Mouse (Mus musculus) stomach, postnatal 0 days (tissue): ENCODE data around the gene Gm9913. TPM values are rescaled to one million over a fixed set of nuclear protein-coding genes. Genes with fewer than 3 reads are reported as not detected.

Experiments
- ATAC-seq: fragments of 200-750 bp; cut with Nextera tagmentation; 2 replicates; pipeline ENCODE4 v1.8.0; 2017; ENCODE audit not compliant: low FRiP score, low TSS enrichment
- DNase-seq: peaks from one replicate; pipeline ENCODE4 v3.0.0-alpha.2; 2016; ENCODE audit warnings: low spot score
- H3K27ac ChIP-seq: fragments of 300-500 bp; sonication (generic); replicated peaks from 2 replicates; pipeline ENCODE4 v1.5.1; 2014; ENCODE audit warnings: mild to moderate bottlenecking, control low read depth
- H3K27me3 ChIP-seq: fragments of 300-500 bp; sonication (generic); 2 replicates; pipeline ENCODE4 v1.6.1; 2014; ENCODE audit warnings: low read length; ENCODE audit not compliant: control insufficient read depth, insufficient read depth
- H3K36me3 ChIP-seq: fragments of 300-500 bp; sonication (generic); 2 replicates; pipeline ENCODE4 v1.6.1; 2014; ENCODE audit warnings: low read length, mixed read lengths; ENCODE audit not compliant: control insufficient read depth, insufficient read depth
- H3K4me1 ChIP-seq: fragments of 300-500 bp; sonication (generic); replicated peaks from 2 replicates; pipeline ENCODE4 v1.6.1; 2014; ENCODE audit warnings: antibody characterized with exemption; ENCODE audit not compliant: control insufficient read depth, insufficient read depth
- H3K4me2 ChIP-seq: fragments of 300-500 bp; sonication (generic); replicated peaks from 2 replicates; pipeline ENCODE4 v1.6.1; 2014; ENCODE audit warnings: low read depth, mild to moderate bottlenecking, control low read depth, moderate library complexity
- H3K4me3 ChIP-seq: fragments of 300-500 bp; sonication (generic); 2 replicates; pipeline ENCODE4 v1.5.1; 2014; ENCODE audit warnings: low read depth, low read length, control low read depth
- H3K9ac ChIP-seq: fragments of 300-500 bp; sonication (generic); 2 replicates; pipeline ENCODE4 v1.6.1; 2014; ENCODE audit warnings: mild to moderate bottlenecking, low read length, control low read depth, mixed read lengths
- H3K9me3 ChIP-seq: fragments of 300-500 bp; sonication (generic); 2 replicates; pipeline ENCODE4 v1.6.1; 2016; ENCODE audit warnings: low read length; ENCODE audit not compliant: control insufficient read depth
- CTCF ChIP-seq: IDR thresholded peaks from 2 replicates; pipeline ENCODE4 v1.5.1; 2016; ENCODE audit warnings: antibody characterized with exemption, low read depth, mild to moderate bottlenecking, moderate library complexity
- EP300 ChIP-seq: optimal IDR thresholded peaks from 2 replicates; pipeline ENCODE3; 2016; ENCODE audit warnings: antibody characterized with exemption
- WGBS: fragments of 180-500 bp; shearing (Covaris S2); extraction: QIAGEN DNeasy Blood & Tissue Kit; methylation state at CpG from one replicate; pipeline ENCODE4 v1.1.7; 2014; 5-methylcytosine and 5-hydroxymethylcytosine counted together
- polyA plus RNA-seq: library from polyadenylated mRNA; unstranded; fragments of >200 nt; fragmentation: Nextera tagmentation; extraction: Ambion mirVana; gene quantifications from 2 replicates; pipeline ENCODE4 v1.2.1, GENCODE M21; 2015

Gm9913 gene
- polyA plus RNA-seq, 1 experiment from 2014 or later, result 0.33 TPM

DNA sequence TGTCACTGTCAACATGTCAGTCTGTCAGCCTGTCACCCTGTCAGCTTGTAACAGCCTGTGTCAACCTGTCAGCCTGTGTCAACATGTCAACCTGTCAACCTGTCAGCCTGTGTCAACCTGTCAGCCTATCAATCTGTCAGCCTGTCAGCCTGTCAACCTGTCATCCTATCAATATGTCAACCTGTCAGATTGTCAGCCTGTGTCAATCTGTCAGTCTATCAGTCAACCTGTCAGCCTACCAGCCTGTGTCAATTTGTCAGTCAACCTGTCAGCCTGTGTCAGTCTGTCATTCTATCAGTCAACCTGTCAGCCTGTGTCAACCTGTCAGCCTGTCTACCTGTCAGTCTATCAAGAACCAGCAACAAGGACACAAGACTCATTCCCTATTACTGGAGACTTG is 3.4 kb upstream of the Gm9913 start:
- Histone ChIP-seq H3K4me1 (no peaks in the 10 kb centered on the region; the same call in 1 of the 2 replicates), H3K36me3 (no peaks in the 10 kb centered on the region; the same call in 1 of the 2 replicates), H3K27me3 (no peaks in the 10 kb centered on the region; the same call in 1 of the 2 replicates), H3K9ac (no peak overlapping the region), H3K9me3 (no peaks in the 10 kb centered on the region), H3K27ac (no peak overlapping the region), H3K4me2 (no peak overlapping the region), H3K4me3 (no peak overlapping the region)
- no peak for TF ChIP-seq CTCF
- TF ChIP-seq EP300, result no peak
- DNase-seq (no peak), ATAC-seq (no peak)

- ATAC-seq (peak; percentile 68), DNase-seq (peak; percentile 48)
These were observed 942 bp downstream of the Gm9913 start for GRCm38 (mm10) chr2:125505746-125506315.

GRCm38 (mm10) chr2:125506316-125507054 is 1.6 kb downstream of the Gm9913 start:
- no peaks in the 10 kb centered on the region; the same call in 1 of the 2 replicates for H3K4me1 ChIP-seq
- TF ChIP-seq CTCF (0 out of 2 replicates have a peak, but pooled peaks have one; percentile 0), EP300 (peak; percentile 75)
- DNase-seq (peak; percentile 54), ATAC-seq (peak; percentile 89)
- H3K4me3 ChIP-seq, result peak overlapping the region; percentile 65
- peak overlapping the region; percentile 69 for H3K4me2 ChIP-seq
- no peaks in the 10 kb centered on the region for H3K9me3 ChIP-seq
- H3K9ac ChIP-seq, result peak overlapping the region; percentile 79
- 1% methylated on average over 37 of the region's 37 CpGs for WGBS
- peak overlapping the region; percentile 93 for H3K27ac ChIP-seq
- H3K36me3 ChIP-seq, result no peaks in the 10 kb centered on the region; the same call in 1 of the 2 replicates
- H3K27me3 ChIP-seq, result no peaks in the 10 kb centered on the region; the same call in 1 of the 2 replicates

More at GRCm38 (mm10) chr2:125505746-125506315, 942 bp downstream of the Gm9913 start:
- peak overlapping the region; percentile 65 for H3K4me3 ChIP-seq
- H3K9me3 ChIP-seq, result no peaks in the 10 kb centered on the region
- H3K27ac ChIP-seq, result peak overlapping the region; percentile 93
- under 1% methylated on average over 47 of the region's 48 CpGs for WGBS
- H3K36me3 ChIP-seq, result no peaks in the 10 kb centered on the region; the same call in 1 of the 2 replicates
- peak overlapping the region; percentile 69 for H3K4me2 ChIP-seq
- H3K9ac ChIP-seq, result peak overlapping the region; percentile 79
- no peaks in the 10 kb centered on the region; the same call in 1 of the 2 replicates for H3K4me1 ChIP-seq
- TF ChIP-seq EP300 (no peak), CTCF (peak; percentile 24; the same call in 1 of the 2 replicates)
- H3K27me3 ChIP-seq, result no peaks in the 10 kb centered on the region; the same call in 1 of the 2 replicates

DNA sequence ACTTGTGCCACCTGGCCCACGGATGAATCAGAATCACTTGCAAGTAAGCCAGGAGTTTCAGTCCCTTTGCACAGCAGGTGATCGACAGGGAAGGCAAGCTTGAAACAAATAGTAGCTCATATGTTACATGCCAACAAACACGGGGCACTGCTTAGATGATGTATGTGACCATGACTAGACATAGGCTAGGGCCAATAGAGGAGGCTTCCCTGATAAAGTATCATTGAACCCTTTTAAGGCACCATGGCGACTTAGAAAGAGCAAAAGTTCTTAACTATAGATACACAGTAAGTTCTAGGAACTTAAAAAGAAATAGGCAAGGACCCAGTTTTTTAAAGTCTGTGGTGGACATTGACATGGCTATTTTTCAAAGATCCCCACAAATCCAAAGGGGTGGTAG is 3.0 kb downstream of the Gm9913 start, which contains the start of gene Fbn1:
Gene Fbn1, minus strand, starts transcription at position 101 of the 400 bp plus-strand sequence.
- H3K36me3 ChIP-seq, result no peaks in the 10 kb centered on the region
- H3K4me3 ChIP-seq, result peak within 1 kb of the TSS; percentile 65
- 81% methylated on average over 4 of the region's 4 CpGs for WGBS
- TF ChIP-seq EP300, result no peak
- no peak for TF ChIP-seq CTCF
- peak within 1 kb of the TSS; percentile 79 for H3K9ac ChIP-seq
- peak within 1 kb of the TSS; percentile 69 for H3K4me2 ChIP-seq
- no peaks in the 10 kb centered on the region for H3K4me1 ChIP-seq
- peak within 1 kb of the TSS; percentile 93 for H3K27ac ChIP-seq
- no peak for DNase-seq
- ATAC-seq, result no peak
- no peaks in the 10 kb centered on the region for H3K9me3 ChIP-seq
- H3K27me3 ChIP-seq, result no peaks in the 10 kb centered on the region; the same call in 1 of the 2 replicates

DNA sequence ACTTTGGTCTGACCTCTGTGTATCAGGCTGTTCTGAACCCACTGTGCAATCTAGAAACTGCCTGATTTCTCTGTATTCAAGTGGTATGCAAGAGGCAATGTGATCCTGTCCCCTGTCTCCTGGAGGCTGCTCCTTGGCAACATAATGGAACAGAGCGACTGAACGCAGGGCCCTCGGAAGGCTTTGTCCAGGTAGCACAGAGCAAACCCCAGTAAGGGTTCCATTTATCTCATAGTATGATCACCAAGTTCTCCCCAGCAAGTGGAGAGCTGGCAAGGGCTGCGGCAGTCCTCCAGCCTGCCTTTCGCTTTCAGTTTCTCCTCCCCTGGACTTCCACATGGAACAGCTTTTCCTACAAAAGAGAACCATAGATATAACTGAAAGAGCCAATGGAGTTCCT is 3.5 kb downstream of the Gm9913 start:
- H3K9me3 ChIP-seq, result no peaks in the 10 kb centered on the region
- no peak for TF ChIP-seq EP300
- TF ChIP-seq CTCF, result no peak
- 91% methylated on average over 5 of the region's 5 CpGs for WGBS

DNA sequence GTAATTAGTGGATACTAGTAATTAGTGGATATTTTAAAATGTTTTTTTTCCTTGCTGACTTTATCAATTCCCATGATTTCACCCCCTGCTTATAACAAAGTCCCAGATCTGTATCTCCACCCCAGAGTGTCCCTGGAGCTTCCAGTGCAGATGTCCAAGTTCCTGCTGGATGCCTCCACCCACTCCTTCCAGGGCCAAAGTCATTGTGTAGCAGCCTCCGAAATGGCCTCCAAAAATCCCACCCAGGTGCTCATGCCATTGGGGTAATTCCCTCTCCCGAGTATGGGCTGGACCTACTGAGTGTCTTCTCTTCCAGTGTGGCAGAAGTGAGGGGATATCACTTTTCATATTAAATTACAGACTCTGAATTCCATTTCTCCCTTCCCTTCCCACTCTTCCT is 5.9 kb downstream of the Gm9913 start:
- Histone ChIP-seq H3K4me2 (no peak overlapping the region), H3K4me3 (no peak overlapping the region), H3K9me3 (no peaks in the 10 kb centered on the region), H3K27ac (no peak overlapping the region), H3K9ac (no peak overlapping the region), H3K4me1 (no peaks in the 10 kb centered on the region), H3K36me3 (no peaks in the 10 kb centered on the region), H3K27me3 (no peaks in the 10 kb centered on the region)
- 73% methylated on average over 2 of the region's 2 CpGs for WGBS
- TF ChIP-seq EP300, result no peak
- TF ChIP-seq CTCF, result no peak
- no peak for DNase-seq
- ATAC-seq, result no peak

More for the DNA sequence above, 3.5 kb downstream of the Gm9913 start:
- no peak for ATAC-seq
- H3K4me3 ChIP-seq, result no peak overlapping the region
- no peaks in the 10 kb centered on the region for H3K4me1 ChIP-seq
- no peak overlapping the region for H3K9ac ChIP-seq
- no peak for DNase-seq
- H3K4me2 ChIP-seq, result no peak overlapping the region
- H3K27ac ChIP-seq, result no peak overlapping the region
- H3K36me3 ChIP-seq, result no peaks in the 10 kb centered on the region
- no peaks in the 10 kb centered on the region; the same call in 1 of the 2 replicates for H3K27me3 ChIP-seq
